Mouse (Mus musculus): ENCODE results near the gene Tmem161b. TPM values are rescaled to one million over a fixed set of nuclear protein-coding genes. Genes with fewer than 3 reads are reported as not detected.

Tmem161b gene
- polyA plus RNA-seq, 1 experiment: 39.5 TPM

DNA sequence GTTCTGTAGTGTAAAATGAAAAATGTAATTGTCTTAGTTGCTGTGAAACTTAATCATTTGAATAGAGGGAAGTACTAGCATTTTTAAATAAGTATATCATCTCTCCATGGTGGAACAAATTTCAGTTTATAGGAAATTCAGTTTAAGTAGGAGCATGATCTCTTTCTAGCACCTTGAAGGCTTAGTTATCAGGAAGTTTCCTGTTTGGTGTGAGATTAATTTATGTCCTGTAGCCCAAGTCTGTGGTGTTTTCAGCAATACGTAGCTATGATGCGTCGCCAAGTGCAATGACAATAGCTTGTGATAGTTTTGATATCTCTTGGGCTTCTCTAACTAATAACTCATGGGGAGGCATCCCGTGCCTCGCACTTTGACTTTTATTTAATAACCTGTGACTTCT, 54.1 kb downstream of the Tmem161b start:
- no peak overlapping the region for H3K9ac ChIP-seq (ENCODE audit: low read depth, poor library complexity, severe bottlenecking)
- H3K4me3 ChIP-seq (ENCODE audit: low read depth, low read length): no peak overlapping the region
- no peaks in the 10 kb centered on the region for H3K27me3 ChIP-seq (ENCODE audit: control insufficient read depth, insufficient read depth, low read length, poor library complexity, severe bottlenecking)
- TF ChIP-seq POLR2A (IDR thresholded peaks at IDR 0.05; ENCODE audit: insufficient read depth, low read length) (no peak), EP300 (IDR thresholded peaks at IDR 0.05; ENCODE audit: insufficient read depth, low read depth, low read length) (no peak), CTCF (IDR thresholded peaks at IDR 0.05; ENCODE audit: low read depth, low read length) (no peak)
- H3K9me3 ChIP-seq (replicated peaks; ENCODE audit: control insufficient read depth, insufficient read depth, low read length, poor library complexity, severe bottlenecking): no peaks in the 10 kb centered on the region
- H3K36me3 ChIP-seq (ENCODE audit: control insufficient read depth, insufficient read depth, low read length, poor library complexity, severe bottlenecking): no peaks in the 10 kb centered on the region
- no peaks in the 10 kb centered on the region for H3K4me1 ChIP-seq (ENCODE audit: control insufficient read depth, insufficient read depth, low read length)
- H3K27ac ChIP-seq (ENCODE audit: insufficient read depth, low read length): no peak overlapping the region

DNA sequence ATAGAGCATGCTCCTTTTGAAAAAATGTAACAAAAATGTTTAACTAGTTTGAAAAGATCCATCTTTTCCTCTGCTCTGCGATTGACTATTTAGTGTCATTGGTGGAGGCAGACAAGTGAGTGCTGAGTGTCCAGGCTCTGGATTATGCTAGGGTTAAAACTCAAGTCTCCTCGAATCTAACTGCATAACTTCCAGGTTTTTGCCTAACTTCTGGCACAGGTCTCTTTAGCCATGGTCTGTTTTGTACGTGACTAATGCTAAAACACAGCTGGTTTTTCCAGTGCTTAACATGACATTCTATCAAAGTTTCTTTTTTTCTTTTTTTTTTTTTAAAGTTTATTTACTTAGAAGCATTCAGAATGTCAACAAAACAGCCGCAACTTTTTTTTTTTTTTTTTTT, 58.3 kb downstream of the Tmem161b start:
- H3K27ac ChIP-seq (ENCODE audit: insufficient read depth, low read length): no peak overlapping the region
- no peak overlapping the region for H3K9ac ChIP-seq (ENCODE audit: low read depth, poor library complexity, severe bottlenecking)
- H3K9me3 ChIP-seq (replicated peaks; ENCODE audit: control insufficient read depth, insufficient read depth, low read length, poor library complexity, severe bottlenecking): no peaks in the 10 kb centered on the region
- no peaks in the 10 kb centered on the region for H3K27me3 ChIP-seq (ENCODE audit: control insufficient read depth, insufficient read depth, low read length, poor library complexity, severe bottlenecking)
- TF ChIP-seq CTCF (IDR thresholded peaks at IDR 0.05; ENCODE audit: low read depth, low read length) (no peak), POLR2A (IDR thresholded peaks at IDR 0.05; ENCODE audit: insufficient read depth, low read length) (no peak), EP300 (IDR thresholded peaks at IDR 0.05; ENCODE audit: insufficient read depth, low read depth, low read length) (no peak)
- no peaks in the 10 kb centered on the region for H3K36me3 ChIP-seq (ENCODE audit: control insufficient read depth, insufficient read depth, low read length, poor library complexity, severe bottlenecking)
- no peaks in the 10 kb centered on the region for H3K4me1 ChIP-seq (ENCODE audit: control insufficient read depth, insufficient read depth, low read length)
- no peak overlapping the region for H3K4me3 ChIP-seq (ENCODE audit: low read depth, low read length)

DNA sequence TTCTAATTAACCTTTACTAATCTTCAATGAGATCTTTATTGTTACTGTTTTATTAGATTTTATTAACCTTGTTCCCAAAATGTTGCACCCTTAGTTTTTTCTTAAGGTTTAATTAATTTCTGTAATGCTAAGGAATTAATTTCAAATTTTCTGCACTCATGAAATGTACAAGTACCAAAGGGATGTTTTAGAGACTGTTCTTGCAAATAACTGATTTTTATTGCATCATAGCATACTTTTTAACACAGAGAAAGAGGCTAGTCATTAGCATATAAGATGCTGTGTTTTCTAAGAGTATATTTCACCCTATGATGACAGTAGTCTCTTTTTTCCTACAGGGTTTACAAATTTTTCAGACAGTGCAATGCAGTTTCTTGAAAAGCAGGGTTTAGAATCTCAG, 60.9 kb downstream of the Tmem161b start:
- H3K27me3 ChIP-seq (ENCODE audit: control insufficient read depth, insufficient read depth, low read length, poor library complexity, severe bottlenecking): no peaks in the 10 kb centered on the region
- H3K36me3 ChIP-seq (ENCODE audit: control insufficient read depth, insufficient read depth, low read length, poor library complexity, severe bottlenecking): no peaks in the 10 kb centered on the region; the same call in 1 of the 2 replicates
- no peak overlapping the region for H3K9ac ChIP-seq (ENCODE audit: low read depth, poor library complexity, severe bottlenecking)
- no peak overlapping the region for H3K4me3 ChIP-seq (ENCODE audit: low read depth, low read length)
- H3K4me1 ChIP-seq (ENCODE audit: control insufficient read depth, insufficient read depth, low read length): peaks cover 2% of the 10 kb centered on the region
- no peaks in the 10 kb centered on the region for H3K9me3 ChIP-seq (replicated peaks; ENCODE audit: control insufficient read depth, insufficient read depth, low read length, poor library complexity, severe bottlenecking)
- TF ChIP-seq POLR2A (IDR thresholded peaks at IDR 0.05; ENCODE audit: insufficient read depth, low read length): no peak
- no peak for TF ChIP-seq EP300 (IDR thresholded peaks at IDR 0.05; ENCODE audit: insufficient read depth, low read depth, low read length)
- TF ChIP-seq CTCF (IDR thresholded peaks at IDR 0.05; ENCODE audit: low read depth, low read length): no peak
- H3K27ac ChIP-seq (ENCODE audit: insufficient read depth, low read length): no peak overlapping the region

DNA sequence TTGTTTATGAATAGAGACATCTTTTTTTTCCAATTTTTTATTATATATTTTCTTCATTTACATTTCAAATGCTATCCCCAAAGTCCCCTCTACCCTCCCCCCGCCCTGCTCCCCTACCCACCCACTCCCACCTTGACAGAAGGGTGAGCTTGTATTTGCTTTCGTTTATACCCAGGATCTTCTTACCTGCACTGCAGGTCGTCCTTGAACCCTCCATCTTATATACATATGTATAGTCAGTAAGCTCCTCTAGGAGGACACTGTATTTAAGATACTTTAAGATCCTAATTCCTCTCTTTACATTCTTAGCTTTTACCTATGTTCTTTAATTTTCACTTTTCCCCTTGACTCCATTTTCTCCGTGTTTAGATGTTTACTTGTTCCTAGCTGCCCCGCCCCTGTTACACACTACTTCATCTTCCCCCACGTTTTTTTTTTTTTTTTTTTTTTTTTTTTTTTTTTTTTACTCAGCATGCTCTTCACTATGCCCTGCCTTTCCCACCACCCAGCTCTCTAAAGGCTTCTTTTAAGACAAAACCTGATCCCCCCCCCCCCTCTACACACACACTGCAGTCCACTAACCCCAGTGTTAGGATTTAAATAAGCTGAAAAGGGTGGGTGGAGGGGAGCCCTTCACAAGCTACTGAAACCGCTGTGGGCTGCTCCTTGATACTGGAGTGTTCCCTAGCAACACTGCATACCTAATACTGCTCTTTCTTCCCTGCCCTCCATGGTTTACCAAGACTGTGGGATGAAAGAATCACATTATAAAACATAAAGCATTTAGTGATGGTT, 62.9 kb downstream of the Tmem161b start:
- TF ChIP-seq EP300 (IDR thresholded peaks at IDR 0.05; ENCODE audit: insufficient read depth, low read depth, low read length) (no peak), POLR2A (IDR thresholded peaks at IDR 0.05; ENCODE audit: insufficient read depth, low read length) (no peak), CTCF (IDR thresholded peaks at IDR 0.05; ENCODE audit: low read depth, low read length) (no peak)
- Histone ChIP-seq H3K4me1 (ENCODE audit: control insufficient read depth, insufficient read depth, low read length) (peaks cover 2% of the 10 kb centered on the region), H3K27ac (ENCODE audit: insufficient read depth, low read length) (no peak overlapping the region), H3K9ac (ENCODE audit: low read depth, poor library complexity, severe bottlenecking) (no peak overlapping the region), H3K27me3 (ENCODE audit: control insufficient read depth, insufficient read depth, low read length, poor library complexity, severe bottlenecking) (no peaks in the 10 kb centered on the region), H3K9me3 (replicated peaks; ENCODE audit: control insufficient read depth, insufficient read depth, low read length, poor library complexity, severe bottlenecking) (no peaks in the 10 kb centered on the region), H3K4me3 (ENCODE audit: low read depth, low read length) (no peak overlapping the region), H3K36me3 (ENCODE audit: control insufficient read depth, insufficient read depth, low read length, poor library complexity, severe bottlenecking) (no peaks in the 10 kb centered on the region; the same call in 1 of the 2 replicates)

DNA sequence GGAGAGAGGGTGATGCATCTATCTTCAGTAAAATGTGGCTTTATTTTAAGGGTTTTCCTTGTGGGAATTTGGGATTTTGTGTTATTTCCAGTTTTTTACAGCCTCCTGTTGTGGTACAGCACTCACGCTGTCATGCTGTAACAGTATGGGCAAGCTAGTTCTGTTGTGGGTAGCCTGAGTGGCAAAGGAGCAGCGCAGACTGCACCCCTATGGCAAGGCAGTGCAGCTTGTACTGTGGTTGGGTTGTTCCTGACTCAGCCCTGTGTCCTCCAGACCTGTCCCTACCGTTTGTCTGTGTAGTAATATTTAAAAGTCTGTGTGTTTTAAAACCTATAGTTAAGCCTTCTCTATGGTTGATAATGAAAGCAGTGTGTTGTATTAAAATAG, 63.5 kb downstream of the Tmem161b start:
- TF ChIP-seq POLR2A (IDR thresholded peaks at IDR 0.05; ENCODE audit: insufficient read depth, low read length): no peak
- no peak for TF ChIP-seq EP300 (IDR thresholded peaks at IDR 0.05; ENCODE audit: insufficient read depth, low read depth, low read length)
- no peak for TF ChIP-seq CTCF (IDR thresholded peaks at IDR 0.05; ENCODE audit: low read depth, low read length)
- H3K9ac ChIP-seq (ENCODE audit: low read depth, poor library complexity, severe bottlenecking): no peak overlapping the region

DNA sequence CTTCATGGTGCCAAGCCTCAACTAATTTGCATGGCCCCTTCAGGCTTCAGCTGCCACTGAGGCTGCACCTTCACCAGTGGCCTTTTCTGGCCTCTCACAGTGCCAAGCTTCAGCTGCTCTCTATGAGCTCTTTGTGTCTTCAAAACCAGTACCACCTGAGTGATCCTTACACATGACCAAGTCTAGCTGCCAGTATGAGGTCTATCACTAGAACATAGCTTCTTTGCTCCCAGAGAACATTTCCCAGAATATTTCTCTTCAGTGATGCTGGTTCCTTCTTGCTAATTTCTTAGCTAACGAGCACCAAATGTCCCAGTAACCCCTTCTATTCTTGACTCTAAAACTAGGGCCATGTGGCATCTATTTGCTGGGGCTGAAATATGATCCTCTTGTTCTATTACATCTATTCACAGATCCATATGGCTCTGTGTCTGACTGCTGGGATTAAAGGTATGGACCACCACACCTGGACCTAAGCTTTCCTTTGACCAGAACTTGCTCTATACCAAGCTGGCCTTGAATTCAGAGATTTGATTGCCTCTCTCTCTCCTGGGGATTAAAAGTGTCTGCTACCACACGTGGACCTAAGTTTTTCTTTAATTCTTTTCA, 77.5 kb downstream of the Tmem161b start:
- Histone ChIP-seq H3K9ac (ENCODE audit: low read depth, poor library complexity, severe bottlenecking) (no peak overlapping the region), H3K27ac (ENCODE audit: insufficient read depth, low read length) (no peak overlapping the region), H3K4me3 (ENCODE audit: low read depth, low read length) (no peak overlapping the region), H3K4me1 (ENCODE audit: control insufficient read depth, insufficient read depth, low read length) (no peaks in the 10 kb centered on the region), H3K9me3 (replicated peaks; ENCODE audit: control insufficient read depth, insufficient read depth, low read length, poor library complexity, severe bottlenecking) (no peaks in the 10 kb centered on the region), H3K27me3 (ENCODE audit: control insufficient read depth, insufficient read depth, low read length, poor library complexity, severe bottlenecking) (no peaks in the 10 kb centered on the region), H3K36me3 (ENCODE audit: control insufficient read depth, insufficient read depth, low read length, poor library complexity, severe bottlenecking) (peaks cover 5% of the 10 kb centered on the region)
- TF ChIP-seq CTCF (IDR thresholded peaks at IDR 0.05; ENCODE audit: low read depth, low read length): no peak
- no peak for TF ChIP-seq POLR2A (IDR thresholded peaks at IDR 0.05; ENCODE audit: insufficient read depth, low read length)
- no peak for TF ChIP-seq EP300 (IDR thresholded peaks at IDR 0.05; ENCODE audit: insufficient read depth, low read depth, low read length)

More for the DNA sequence above, 63.5 kb downstream of the Tmem161b start:
- no peaks in the 10 kb centered on the region for H3K27me3 ChIP-seq (ENCODE audit: control insufficient read depth, insufficient read depth, low read length, poor library complexity, severe bottlenecking)
- H3K9me3 ChIP-seq (replicated peaks; ENCODE audit: control insufficient read depth, insufficient read depth, low read length, poor library complexity, severe bottlenecking): no peaks in the 10 kb centered on the region
- H3K27ac ChIP-seq (ENCODE audit: insufficient read depth, low read length): no peak overlapping the region
- no peak overlapping the region for H3K4me3 ChIP-seq (ENCODE audit: low read depth, low read length)
- H3K4me1 ChIP-seq (ENCODE audit: control insufficient read depth, insufficient read depth, low read length): peaks cover 2% of the 10 kb centered on the region
- no peaks in the 10 kb centered on the region; the same call in 1 of the 2 replicates for H3K36me3 ChIP-seq (ENCODE audit: control insufficient read depth, insufficient read depth, low read length, poor library complexity, severe bottlenecking)

All from ES-Bruce4 (cell line).